Mouse (Mus musculus) lung, postnatal 0 days (tissue): ENCODE measurements around the gene Olfr576. TPM values are rescaled to one million over a fixed set of nuclear protein-coding genes. Genes with fewer than 3 reads are reported as not detected.

ENCODE experiments used
- ATAC-seq: fragments of 200-750 bp; cut with Nextera tagmentation; 2 replicates; pipeline ENCODE4 v1.8.0; 2017; ENCODE audit warnings: moderate library complexity
- DNase-seq: peaks from one replicate; pipeline ENCODE4 v3.0.0-alpha.2; 2016; ENCODE audit warnings: low spot score
- H3K27ac ChIP-seq: fragments of 300-500 bp; sonication (generic); 2 replicates; pipeline ENCODE4 v1.5.1; 2014; ENCODE audit warnings: antibody characterized with exemption, mild to moderate bottlenecking, low read length, mixed read lengths
- H3K27me3 ChIP-seq: fragments of 300-500 bp; sonication (generic); replicated peaks from 2 replicates; pipeline ENCODE4 v1.6.1; 2014; ENCODE audit warnings: low read length, mixed read lengths; ENCODE audit not compliant: insufficient read depth
- H3K36me3 ChIP-seq: fragments of 300-500 bp; sonication (generic); 2 replicates; pipeline ENCODE4 v1.6.1; 2014; ENCODE audit warnings: low read length, mixed read lengths; ENCODE audit not compliant: insufficient read depth
- H3K4me1 ChIP-seq: fragments of 300-500 bp; sonication (generic); 2 replicates; pipeline ENCODE4 v1.6.1; 2014; ENCODE audit warnings: antibody characterized with exemption, low read depth, low read length, mixed read lengths; ENCODE audit not compliant: insufficient read depth
- H3K4me2 ChIP-seq: fragments of 300-500 bp; sonication (generic); replicated peaks from 2 replicates; pipeline ENCODE4 v1.6.1; 2014; ENCODE audit warnings: low read depth, mild to moderate bottlenecking, low read length, moderate library complexity, mixed read lengths
- H3K4me3 ChIP-seq: fragments of 300-500 bp; sonication (generic); 2 replicates; pipeline ENCODE4 v1.5.1; 2014; ENCODE audit warnings: low read depth, low read length
- H3K9ac ChIP-seq: fragments of 300-500 bp; sonication (generic); replicated peaks from 2 replicates; pipeline ENCODE4 v1.6.1; 2014; ENCODE audit warnings: low read depth, mild to moderate bottlenecking
- H3K9me3 ChIP-seq: fragments of 300-500 bp; sonication (generic); 2 replicates; pipeline ENCODE4 v1.6.1; 2016; ENCODE audit warnings: low read length, mixed read lengths
- CTCF ChIP-seq: IDR thresholded peaks from 2 replicates; pipeline ENCODE4 v1.5.1; 2016; ENCODE audit warnings: antibody characterized with exemption, mild to moderate bottlenecking
- EP300 ChIP-seq: IDR thresholded peaks from 2 replicates; pipeline ENCODE4 v1.6.1; 2016; ENCODE audit warnings: antibody characterized with exemption, mild to moderate bottlenecking, control low read depth
- WGBS: fragments of 180-500 bp; shearing (Covaris S2); extraction: QIAGEN DNeasy Blood & Tissue Kit; methylation state at CpG from one replicate; pipeline ENCODE4 v1.1.7; 2014; 5-methylcytosine and 5-hydroxymethylcytosine counted together
- polyA plus RNA-seq: library from polyadenylated mRNA; unstranded; fragments of >200 nt; fragmentation: Nextera tagmentation; extraction: Ambion mirVana; gene quantifications from 2 replicates; pipeline ENCODE4 v1.2.1, GENCODE M21; 2015

The Olfr576 gene
- polyA plus RNA-seq, 1 experiment from 2014 or later = not detected

- Histone ChIP-seq H3K27ac (no peak overlapping the region), H3K4me3 (no peak overlapping the region), H3K36me3 (no peaks in the 10 kb centered on the region), H3K27me3 (no peaks in the 10 kb centered on the region), H3K9ac (no peak overlapping the region), H3K9me3 (no peaks in the 10 kb centered on the region), H3K4me1 (no peaks in the 10 kb centered on the region), H3K4me2 (no peak overlapping the region)
- no peak for ATAC-seq
- DNase-seq = no peak
- TF ChIP-seq CTCF = no peak
- WGBS = 31% methylated on average over 1 of the region's 1 CpGs
Observed at GRCm38 (mm10) chr7:102974399-102974798, 11.9 kb downstream of the Olfr576 start.

- H3K27ac ChIP-seq = no peak within 1 kb of the TSS
- TF ChIP-seq EP300 = no peak
- no peak for TF ChIP-seq CTCF
- H3K36me3 ChIP-seq = no peaks in the 10 kb centered on the region
- no peak within 1 kb of the TSS for H3K9ac ChIP-seq
- H3K27me3 ChIP-seq = no peaks in the 10 kb centered on the region
- H3K4me2 ChIP-seq = no peak within 1 kb of the TSS
- ATAC-seq (no peak), DNase-seq (no peak)
- WGBS = 73% methylated on average over 2 of the region's 2 CpGs
- no peaks in the 10 kb centered on the region for H3K4me1 ChIP-seq
- no peaks in the 10 kb centered on the region for H3K9me3 ChIP-seq
- H3K4me3 ChIP-seq = no peak within 1 kb of the TSS
Observed at GRCm38 (mm10) chr7:102975843-102976242, 13.4 kb downstream of the Olfr576 start, which contains the start of gene Olfr577. Olfr577 (minus strand) TSS chr7:102975943.

GRCm38 (mm10) chr7:102989224-102989623, 26.8 kb downstream of the Olfr576 start, which contains the start of gene Olfr578:
Olfr578 (minus strand) TSS chr7:102989324.
- no peak for TF ChIP-seq CTCF
- no peak for TF ChIP-seq EP300
- no peak for ATAC-seq
- H3K4me1 ChIP-seq = no peaks in the 10 kb centered on the region
- H3K9me3 ChIP-seq = no peaks in the 10 kb centered on the region
- no peak within 1 kb of the TSS for H3K4me3 ChIP-seq
- H3K27ac ChIP-seq = no peak within 1 kb of the TSS
- no peaks in the 10 kb centered on the region for H3K36me3 ChIP-seq
- 48% methylated on average over 3 of the region's 3 CpGs for WGBS
- DNase-seq = no peak
- no peaks in the 10 kb centered on the region for H3K27me3 ChIP-seq
- no peak within 1 kb of the TSS for H3K4me2 ChIP-seq
- no peak within 1 kb of the TSS for H3K9ac ChIP-seq

Other genes with a start within 250 kb of the Olfr576 start
- gene Olfr33, start 243.6 kb upstream of the Olfr576 start, polyA plus RNA-seq = not detected in 2 replicates
- gene Olfr559, start 235.2 kb upstream of the Olfr576 start, polyA plus RNA-seq = not detected in 2 replicates
- gene Olfr560, start 203.3 kb upstream of the Olfr576 start, polyA plus RNA-seq = not detected in 2 replicates
- gene Olfr78, start 203.2 kb upstream of the Olfr576 start, polyA plus RNA-seq = 0.04 and 0.12 TPM in 2 replicates
- gene Olfr561, start 191.4 kb upstream of the Olfr576 start, polyA plus RNA-seq = not detected in 2 replicates
- gene Olfr564, start 159.2 kb upstream of the Olfr576 start, polyA plus RNA-seq = not detected in 2 replicates
- gene Olfr566, start 103.9 kb upstream of the Olfr576 start, polyA plus RNA-seq = not detected in 2 replicates
- not detected in 2 replicates for gene Olfr568, start 85.5 kb upstream of the Olfr576 start, polyA plus RNA-seq
- gene Olfr569, start 71.8 kb upstream of the Olfr576 start, polyA plus RNA-seq = not detected in 2 replicates
- not detected in 2 replicates for gene Olfr570, start 68.1 kb upstream of the Olfr576 start, polyA plus RNA-seq
- gene Olfr571, start 45.1 kb upstream of the Olfr576 start, polyA plus RNA-seq = not detected in 2 replicates
- gene Olfr572, start 38.3 kb upstream of the Olfr576 start, polyA plus RNA-seq = not detected in 2 replicates
- not detected in 2 replicates for gene Olfr573-ps1, start 20.1 kb upstream of the Olfr576 start, polyA plus RNA-seq
- not detected in 2 replicates for gene Olfr574, start 14.2 kb upstream of the Olfr576 start, polyA plus RNA-seq
- gene Olfr575, start 3.9 kb upstream of the Olfr576 start, polyA plus RNA-seq = not detected in 2 replicates
- not detected in 2 replicates for gene Olfr577, start 13.3 kb downstream of the Olfr576 start, polyA plus RNA-seq
- gene Olfr578, start 26.7 kb downstream of the Olfr576 start, polyA plus RNA-seq = not detected in 2 replicates
- gene Olfr582, start 75.4 kb downstream of the Olfr576 start, polyA plus RNA-seq = not detected in 2 replicates
- gene Olfr583, start 88.6 kb downstream of the Olfr576 start, polyA plus RNA-seq = not detected in 2 replicates
- gene Olfr584, start 119.2 kb downstream of the Olfr576 start, polyA plus RNA-seq = not detected in 2 replicates
- gene Olfr585, start 135.1 kb downstream of the Olfr576 start, polyA plus RNA-seq = not detected in 2 replicates
- not detected in 2 replicates for gene Olfr586, start 163.0 kb downstream of the Olfr576 start, polyA plus RNA-seq
- gene Olfr588-ps1, start 178.2 kb downstream of the Olfr576 start, polyA plus RNA-seq = not detected in 2 replicates
- gene Olfr589, start 193.7 kb downstream of the Olfr576 start, polyA plus RNA-seq = not detected in 2 replicates
- not detected in 2 replicates for gene Olfr591, start 215.7 kb downstream of the Olfr576 start, polyA plus RNA-seq
- not detected in 2 replicates for gene Olfr592, start 222.1 kb downstream of the Olfr576 start, polyA plus RNA-seq
- not detected in 2 replicates for gene Olfr593, start 249.2 kb downstream of the Olfr576 start, polyA plus RNA-seq